Mouse (Mus musculus): Measurements from ENCODE around the gene Anapc7.

DNA sequence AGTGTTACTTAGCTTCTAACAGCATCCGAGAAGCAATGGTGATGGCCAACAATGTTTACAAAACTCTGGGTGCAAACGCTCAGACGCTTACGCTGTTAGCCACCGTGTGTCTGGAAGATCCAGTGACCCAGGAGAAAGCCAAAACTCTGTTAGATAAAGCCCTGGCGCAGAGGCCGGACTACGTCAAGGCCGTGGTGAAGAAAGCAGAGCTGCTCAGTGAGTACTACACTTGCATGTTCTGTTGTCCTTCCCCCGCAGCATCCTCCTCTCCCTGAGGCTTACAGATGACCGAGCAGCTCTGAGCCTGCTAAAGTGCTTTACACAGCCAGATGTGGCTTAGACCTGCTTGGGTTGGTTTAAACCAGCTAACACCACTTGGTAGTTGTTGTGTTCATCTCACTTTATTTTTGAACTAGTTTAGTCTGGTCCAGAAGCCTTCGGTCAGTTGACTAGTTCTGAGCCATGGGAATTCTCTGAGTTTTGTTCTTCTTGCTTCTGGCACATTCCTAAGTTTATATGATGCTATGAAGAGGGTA is 18.7 kb downstream of the Anapc7 start:
- TF ChIP-seq POLR2A (IDR thresholded peaks at IDR 0.05; ENCODE audit: insufficient read depth, low read depth, low read length) = no peak
- no peak for TF ChIP-seq CTCF (IDR thresholded peaks at IDR 0.05; ENCODE audit: insufficient read depth, low read depth, low read length)
